Mouse (Mus musculus): Measurements from ENCODE around the gene Synpo2l.

DNA sequence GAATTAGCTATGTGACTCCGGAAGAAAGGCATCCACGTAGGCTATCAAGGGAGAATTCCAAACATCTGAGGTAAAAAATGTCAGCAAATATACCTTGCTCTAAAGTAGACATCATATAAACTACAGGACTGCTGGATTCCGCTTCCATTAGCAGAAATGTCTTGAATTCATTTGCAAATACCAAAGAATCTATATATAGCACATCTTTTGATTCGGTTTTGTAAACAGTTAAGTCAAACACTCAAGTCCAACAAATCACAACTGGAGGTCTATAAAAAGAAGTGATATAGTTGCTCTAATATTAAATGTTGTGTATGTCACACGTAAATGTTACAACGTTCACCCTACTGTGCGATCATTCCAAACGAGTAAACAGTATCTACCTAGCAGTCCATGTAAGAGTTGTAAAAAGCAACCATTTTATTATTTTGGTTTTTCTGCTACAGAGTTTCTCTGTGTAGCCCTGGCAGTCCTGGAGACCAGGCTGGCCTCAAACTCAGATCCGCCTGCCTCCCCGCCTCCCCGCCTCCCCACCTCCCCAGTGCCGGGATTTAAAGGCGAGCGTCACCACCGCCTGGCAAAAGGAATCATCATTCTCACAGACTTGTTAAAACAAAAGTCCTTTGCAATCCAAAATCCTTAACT, 34.1 kb upstream of the Synpo2l start:
- TF ChIP-seq POLR2A (IDR thresholded peaks at IDR 0.05; ENCODE audit: borderline replicate concordance, insufficient read depth, low read length) (no peak), CTCF (IDR thresholded peaks at IDR 0.05; ENCODE audit: borderline replicate concordance, insufficient read depth, low read depth, low read length) (no peak)
